Mouse (Mus musculus) right cerebral cortex, adult 18-20 months (tissue): ENCODE results near the gene Des.
A peak's percentile ranks its signal among the peaks of the same experiment; 100 is the strongest.

Source experiments
- DNase-seq: peaks from one replicate; pipeline ENCODE4 v3.0.0; 2022; ENCODE audit warnings: mixed read lengths

Gene Des

GRCm38 (mm10) chr1:75349275-75349674 lies 10.9 kb upstream of the Des start:
- DNase-seq: no peak

- no peak for DNase-seq
Measured at GRCm38 (mm10) chr1:75357261-75357660, 2.9 kb upstream of the Des start.

GRCm38 (mm10) chr1:75358009-75358408 lies 2.1 kb upstream of the Des start:
- DNase-seq: no peak

- DNase-seq: peak; percentile 67
Measured at GRCm38 (mm10) chr1:75359346-75359745, 783 bp upstream of the Des start.

- DNase-seq: no peak
Measured at GRCm38 (mm10) chr1:75361123-75361522, 994 bp downstream of the Des start.

- no peak for DNase-seq
Measured at GRCm38 (mm10) chr1:75361750-75362149, 1.6 kb downstream of the Des start.

- no peak for DNase-seq
Measured at GRCm38 (mm10) chr1:75363868-75364267, 3.7 kb downstream of the Des start.

- DNase-seq: no peak
Measured at GRCm38 (mm10) chr1:75365510-75366137, 5.5 kb downstream of the Des start.

- DNase-seq: no peak
Measured at GRCm38 (mm10) chr1:75369360-75369983, 9.3 kb downstream of the Des start.

- DNase-seq: no peak
Measured at GRCm38 (mm10) chr1:75369984-75370660, 10.0 kb downstream of the Des start.

GRCm38 (mm10) chr1:75371317-75372095 lies 11.4 kb downstream of the Des start:
- peak; percentile 31 for DNase-seq

GRCm38 (mm10) chr1:75372450-75372849 lies 12.3 kb downstream of the Des start:
- no peak for DNase-seq

- DNase-seq: no peak
Measured at GRCm38 (mm10) chr1:75373276-75373675, 13.1 kb downstream of the Des start.

GRCm38 (mm10) chr1:75374950-75375936 lies 15.1 kb downstream of the Des start, which contains the start of gene Speg:
Gene Speg (plus strand): TSS chr1:75375297.
- DNase-seq: no peak

GRCm38 (mm10) chr1:75379196-75379595 lies 19.1 kb downstream of the Des start:
- DNase-seq: no peak

- no peak for DNase-seq
Measured at GRCm38 (mm10) chr1:75379931-75380330, 19.8 kb downstream of the Des start.

GRCm38 (mm10) chr1:75380951-75381350 lies 20.8 kb downstream of the Des start:
- no peak for DNase-seq

GRCm38 (mm10) chr1:75381482-75382355 lies 21.6 kb downstream of the Des start:
- DNase-seq: peak; percentile 62

- DNase-seq: peak; percentile 39
Measured at GRCm38 (mm10) chr1:75382356-75383071, 22.4 kb downstream of the Des start.

GRCm38 (mm10) chr1:75384470-75385141 lies 24.5 kb downstream of the Des start:
- peak; percentile 61 for DNase-seq
